Mouse (Mus musculus): ENCODE results near the gene Pcgf6. TPM values are rescaled to one million over a fixed set of nuclear protein-coding genes. Genes with fewer than 3 reads are reported as not detected.

The Pcgf6 gene
- 1 to 10 TPM; 4.6 to 4.8 TPM for total RNA-seq (2021)
- long read RNA-seq, experiment 1, transcript Pcgf6-201 (10 exons, 2,159 nt) = major isoform, 7 of 9 reads
- long read RNA-seq, experiment 1, partial matches to known transcripts = 0 of 9 reads
- long read RNA-seq, experiment 1, other reads (novel, unspliced or antisense) = 2 of 9 reads
- long read RNA-seq, experiment 2, transcript Pcgf6-201 (10 exons, 2,159 nt) = major isoform, 8 of 10 reads
- long read RNA-seq, experiment 2, partial matches to known transcripts = 0 of 10 reads
- long read RNA-seq, experiment 2, other reads (novel, unspliced or antisense) = 2 of 10 reads

DNA sequence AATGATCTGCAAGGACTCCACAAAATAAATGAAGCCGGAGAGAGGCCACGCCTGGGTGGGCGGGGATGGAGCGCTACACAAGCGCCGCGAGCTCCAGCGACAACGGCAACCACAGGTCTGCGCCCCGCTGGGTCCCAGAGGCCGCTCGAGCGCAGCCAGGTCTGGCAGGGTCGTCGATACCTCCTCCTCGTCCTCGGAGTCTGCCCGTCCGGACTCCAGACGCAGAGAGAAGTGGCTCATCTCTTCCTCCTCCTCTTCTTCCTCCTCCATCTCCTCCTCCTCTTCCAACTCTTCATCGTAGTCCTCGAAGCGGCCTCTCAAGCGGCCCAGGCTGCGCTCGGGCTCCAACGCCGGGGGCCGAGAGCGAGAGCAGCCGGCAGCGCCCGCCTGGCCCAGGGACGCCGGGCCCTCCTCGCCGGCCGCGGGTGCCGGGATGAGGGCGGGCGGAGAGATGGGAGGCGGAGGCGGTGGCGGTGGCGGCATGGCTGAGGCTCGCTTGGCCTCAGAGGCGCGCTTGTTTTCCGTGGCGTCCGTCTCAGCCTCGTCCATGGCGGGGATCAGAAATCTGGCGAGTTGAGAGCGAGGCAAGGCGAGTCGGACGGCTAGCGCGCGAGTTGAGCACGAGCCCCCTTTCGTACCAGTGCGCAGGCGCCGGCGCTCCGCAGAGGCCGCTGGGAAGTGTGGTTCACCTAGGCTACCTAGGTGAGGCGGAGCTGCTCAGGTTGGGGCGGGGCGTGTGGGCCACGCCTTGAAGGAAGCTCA, at the start of gene Pcgf6:
TSS of gene Pcgf6 (minus strand) at position 636 of the 762 bp plus-strand sequence.
- DNase-seq (ENCODE audit: low spot score) = peak; percentile 66

- DNase-seq (ENCODE audit: low spot score) = peak; percentile 96
Measured at GRCm38 (mm10) chr19:47090550-47091156, 39.9 kb upstream of the Pcgf6 start, which contains the start of the genes Usmg5 and Pdcd11. TSS of gene Usmg5 (minus strand) at chr19:47090647. TSS of gene Pdcd11 (plus strand) at chr19:47090768.

DNA sequence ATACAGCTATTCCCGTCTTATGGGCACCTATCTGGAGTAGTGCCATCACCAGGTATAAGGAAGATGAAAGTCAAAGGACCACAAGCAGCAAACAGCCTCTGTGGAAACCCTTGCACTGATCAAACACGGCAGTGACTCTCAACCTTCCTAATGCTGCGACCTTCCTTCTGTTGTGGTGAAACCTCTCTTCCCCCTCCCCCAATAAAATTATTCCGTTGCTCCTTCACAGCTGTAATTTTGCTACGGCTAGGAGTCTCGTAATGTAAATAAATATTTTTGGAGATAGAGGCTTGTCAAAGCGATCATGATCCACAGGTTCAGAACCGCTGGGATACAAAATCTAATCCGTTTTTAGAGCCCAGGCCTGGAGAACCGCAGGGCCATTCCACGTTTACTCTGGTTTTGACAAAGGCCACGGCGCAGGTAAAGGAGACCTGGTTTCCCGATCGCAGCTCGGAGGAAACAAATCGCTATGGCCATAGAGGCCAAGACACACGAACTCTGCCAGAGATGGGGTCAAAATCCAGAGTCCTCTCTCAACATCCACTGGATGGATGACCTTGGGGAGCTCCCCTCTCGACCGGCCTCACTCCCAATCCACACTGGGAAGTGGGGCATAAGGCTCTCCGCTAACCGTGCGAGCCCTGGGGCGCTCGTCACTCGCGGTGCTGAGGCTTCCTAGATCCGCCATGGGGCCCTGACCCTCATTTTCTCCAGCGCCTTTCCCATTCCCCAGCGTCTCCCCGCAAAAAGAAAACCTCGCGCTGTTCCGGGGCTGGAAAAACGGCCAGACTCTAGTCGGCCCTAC, 39.2 kb upstream of the Pcgf6 start:
- peak; percentile 32 for DNase-seq (ENCODE audit: low spot score)

DNA sequence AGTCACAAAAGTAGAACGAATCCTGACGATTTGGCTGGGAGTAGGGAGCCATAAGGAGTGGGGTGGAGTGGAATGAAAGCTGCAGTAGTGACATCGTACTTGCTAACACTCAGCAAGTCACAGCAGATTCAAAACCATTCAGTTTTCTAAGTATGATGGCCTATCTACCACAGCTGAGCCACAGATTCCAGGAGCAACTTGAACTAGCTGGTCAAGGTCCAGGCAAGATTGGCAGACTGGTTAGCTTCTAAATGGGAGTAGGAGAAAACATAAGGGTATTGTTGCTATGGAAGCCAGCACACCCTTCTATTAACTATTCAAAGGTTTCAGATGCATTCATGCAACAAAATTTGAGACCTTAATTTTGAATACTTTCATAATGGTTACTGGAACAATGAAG, 37.5 kb upstream of the Pcgf6 start:
- peak; percentile 28 for DNase-seq (ENCODE audit: low spot score)

DNA sequence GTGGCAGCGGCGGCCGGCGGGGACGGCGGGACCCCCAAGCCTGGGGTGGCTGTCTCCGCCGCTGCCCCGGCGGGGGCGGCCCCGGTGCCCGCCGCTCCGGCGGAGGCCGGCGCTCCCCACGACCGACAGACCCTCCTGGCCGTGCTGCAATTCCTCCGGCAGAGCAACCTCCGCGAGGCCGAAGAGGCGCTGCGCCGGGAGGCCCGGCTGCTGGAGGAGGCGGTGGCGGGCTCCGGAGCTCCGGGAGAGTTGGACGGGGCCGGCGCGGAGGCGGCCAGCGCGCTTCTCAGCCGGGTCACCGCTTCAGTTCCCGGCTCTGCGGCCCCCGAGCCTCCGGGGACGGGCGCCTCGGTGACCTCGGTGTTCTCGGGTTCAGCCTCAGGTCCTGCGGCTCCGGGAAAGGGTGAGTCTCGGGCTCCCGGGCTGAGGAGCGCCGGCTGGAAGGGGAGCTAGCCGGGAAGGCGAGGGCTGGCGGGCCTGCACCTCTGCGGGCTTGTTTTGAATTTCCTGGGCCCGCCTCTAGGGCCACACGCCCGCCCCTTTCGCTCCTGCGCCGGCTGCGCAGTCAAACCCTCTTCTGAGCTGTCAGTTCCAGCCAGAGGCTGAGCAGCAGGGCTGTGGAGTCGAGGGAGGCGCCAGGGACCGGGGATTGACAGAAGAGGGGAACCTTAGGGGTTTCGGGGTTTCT, 17.4 kb upstream of the Pcgf6 start:
- peak; percentile 84 for DNase-seq (ENCODE audit: low spot score)

DNA sequence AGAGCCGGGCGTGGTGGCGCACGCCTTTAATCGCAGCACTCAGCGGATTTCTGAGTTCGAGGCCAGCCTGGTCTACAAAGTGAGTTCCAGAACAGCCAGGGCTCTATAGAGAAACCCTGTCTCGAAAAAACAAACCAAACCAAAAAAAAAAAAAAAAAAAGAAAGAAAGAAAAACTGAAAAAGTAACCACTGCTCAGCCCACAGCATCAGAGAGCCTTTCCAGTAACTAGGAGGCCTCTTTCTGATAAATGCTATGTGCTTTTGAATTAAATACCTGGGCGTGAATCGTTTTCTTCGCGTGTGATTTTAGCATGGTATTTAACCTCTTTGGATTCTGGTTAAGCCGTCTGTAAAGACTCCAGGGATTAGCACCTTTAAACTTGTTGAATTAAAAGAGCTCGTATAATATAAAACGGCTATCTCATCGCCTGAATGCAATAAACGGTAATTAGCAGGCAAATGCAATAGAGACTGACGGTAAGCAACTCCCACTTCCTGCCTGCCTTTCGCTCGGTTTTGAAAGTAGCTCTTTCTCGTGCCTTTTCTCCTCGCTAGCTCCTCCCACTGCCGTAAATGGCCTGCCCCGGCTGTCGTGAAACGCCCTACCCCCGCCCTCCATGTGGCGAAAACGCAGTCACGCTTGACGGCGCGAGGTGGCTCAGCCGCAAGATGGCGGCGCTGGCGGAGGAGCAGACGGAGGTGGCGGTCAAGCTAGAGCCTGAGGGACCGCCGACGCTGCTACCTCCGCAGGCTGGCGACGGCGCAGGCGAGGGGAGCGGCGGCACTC, 16.6 kb upstream of the Pcgf6 start, which contains the start of gene Taf5:
TSS of gene Taf5 (plus strand) at position 651 of the 787 bp plus-strand sequence.
- peak; percentile 99 for DNase-seq (ENCODE audit: low spot score)

DNA sequence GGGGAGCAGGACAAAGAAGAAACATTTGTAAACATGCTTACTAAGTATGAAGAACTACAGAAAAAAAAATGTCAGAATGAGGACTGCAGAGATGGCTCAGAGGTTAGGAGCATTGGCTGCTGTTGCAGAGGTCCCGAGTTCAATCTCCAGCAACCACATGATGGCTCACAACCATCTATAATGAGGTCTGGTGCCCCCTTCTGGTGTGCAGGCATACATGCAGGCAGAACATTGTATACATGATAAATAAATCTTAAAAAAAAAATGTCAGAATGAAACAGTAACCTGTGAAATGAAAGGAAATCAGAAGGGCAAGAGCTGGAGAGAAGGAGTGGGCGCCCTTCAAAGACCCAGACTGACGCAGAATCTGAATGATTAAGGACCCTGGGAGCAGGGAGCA, 15.2 kb upstream of the Pcgf6 start:
- DNase-seq (ENCODE audit: low spot score) = no peak

DNA sequence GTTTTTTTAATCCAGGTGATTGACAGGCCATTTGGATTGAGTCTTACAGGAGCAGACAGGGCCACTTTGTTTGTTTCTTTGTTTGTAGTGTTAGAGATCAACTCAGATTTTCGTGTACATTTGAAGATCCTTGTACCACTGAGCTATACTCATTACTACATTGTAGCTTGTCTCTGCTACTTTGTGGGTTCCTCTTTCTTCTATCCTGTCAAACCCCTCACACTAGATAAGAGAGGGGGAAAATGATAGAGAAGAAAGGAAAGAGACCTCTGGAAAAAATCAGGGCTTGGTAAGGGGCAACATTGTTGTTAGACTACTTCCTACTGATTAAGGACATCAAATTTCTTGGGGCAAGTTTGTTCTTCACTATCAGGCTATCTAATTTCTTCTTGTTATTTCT, 7.0 kb upstream of the Pcgf6 start:
- no peak for DNase-seq (ENCODE audit: low spot score)

GRCm38 (mm10) chr19:47053471-47053870, 2.8 kb upstream of the Pcgf6 start:
- DNase-seq (ENCODE audit: low spot score) = no peak

- no peak for DNase-seq (ENCODE audit: low spot score)
Measured at GRCm38 (mm10) chr19:47052927-47053326, 2.2 kb upstream of the Pcgf6 start.

DNA sequence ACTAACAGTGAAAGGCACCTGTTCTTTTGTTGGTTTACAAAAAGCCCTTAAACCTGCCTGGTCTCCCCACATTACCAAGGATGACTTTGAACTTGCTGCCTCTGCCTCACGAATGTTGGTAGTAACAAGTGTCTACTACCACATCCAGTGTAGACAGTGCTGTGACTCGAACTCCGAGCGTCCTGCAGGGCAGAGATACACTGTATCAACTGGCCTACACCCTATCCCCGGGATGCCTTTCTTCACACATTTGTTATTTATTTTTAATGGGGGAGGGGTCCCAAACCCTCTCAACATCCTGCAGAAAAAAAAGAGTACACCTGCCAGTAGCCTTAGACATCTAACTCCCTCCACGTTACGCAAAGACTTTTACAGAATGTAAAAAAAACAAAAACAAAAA, 866 bp downstream of the Pcgf6 start:
- no peak for DNase-seq (ENCODE audit: low spot score)

GRCm38 (mm10) chr19:47049061-47049460, 1.6 kb downstream of the Pcgf6 start:
- DNase-seq (ENCODE audit: low spot score) = no peak

- no peak for DNase-seq (ENCODE audit: low spot score)
Measured at GRCm38 (mm10) chr19:47047236-47047833, 3.4 kb downstream of the Pcgf6 start.

DNA sequence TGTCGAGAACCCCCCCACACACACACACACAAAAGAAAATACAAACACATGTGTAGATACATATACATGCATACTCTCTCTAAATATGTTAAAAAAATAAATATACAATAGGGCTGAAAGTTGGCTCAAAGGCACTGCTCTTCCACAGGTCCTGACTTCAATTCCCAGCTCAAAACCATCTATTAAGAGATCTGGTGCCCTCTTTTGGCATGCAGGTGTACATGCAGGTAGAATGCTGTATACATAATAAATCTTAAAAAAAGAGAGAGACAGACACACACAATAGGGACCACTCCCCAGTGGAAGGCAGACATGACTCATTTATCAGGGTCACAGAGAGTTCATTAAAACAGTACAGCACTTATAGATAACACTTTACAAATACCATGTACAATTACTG, 4.4 kb downstream of the Pcgf6 start:
- no peak for DNase-seq (ENCODE audit: low spot score)

GRCm38 (mm10) chr19:47043608-47044007, 7.1 kb downstream of the Pcgf6 start:
- DNase-seq (ENCODE audit: low spot score) = no peak

GRCm38 (mm10) chr19:47040720-47041473, 9.8 kb downstream of the Pcgf6 start:
- peak; percentile 7 for DNase-seq (ENCODE audit: low spot score)

DNA sequence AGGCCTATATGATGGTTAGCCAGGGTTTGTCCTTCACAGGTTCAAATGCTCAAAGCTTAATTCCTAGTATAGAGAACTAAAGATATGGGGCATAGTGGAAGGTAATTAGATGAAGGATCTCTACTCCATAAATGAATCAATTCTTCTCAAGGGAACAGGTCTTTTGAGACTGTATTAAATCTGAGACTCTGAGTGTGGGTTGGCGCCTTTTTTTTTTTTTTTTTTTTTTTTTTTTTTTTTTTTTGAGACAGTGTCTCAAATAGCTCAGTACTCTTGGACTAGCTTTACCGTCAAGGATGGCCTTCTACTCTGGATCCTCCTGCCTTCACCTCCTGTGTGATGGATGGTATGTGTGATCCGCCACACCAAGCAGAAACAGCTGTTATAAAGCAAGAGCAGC, 14.1 kb downstream of the Pcgf6 start:
- DNase-seq (ENCODE audit: low spot score) = no peak

DNA sequence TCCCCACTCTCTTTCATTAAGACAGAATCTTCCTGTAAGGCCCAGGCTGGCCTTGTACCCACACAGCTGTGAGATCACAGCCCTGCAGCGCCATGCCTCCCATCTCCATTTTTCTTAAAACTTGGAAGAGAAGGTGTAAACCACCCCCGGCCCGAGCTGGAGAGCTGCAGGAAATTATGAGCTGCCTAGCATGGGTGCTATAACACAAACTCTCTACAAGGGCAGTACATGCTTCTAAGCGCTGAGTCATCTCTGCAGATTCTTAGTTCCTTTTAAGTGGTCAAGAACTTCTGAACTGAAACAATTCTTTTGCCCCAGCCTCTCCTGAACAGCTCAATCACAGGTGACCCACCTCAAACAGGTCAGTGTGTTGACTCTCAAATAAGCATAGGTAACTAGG, 15.8 kb downstream of the Pcgf6 start:
- no peak for DNase-seq (ENCODE audit: low spot score)

DNA sequence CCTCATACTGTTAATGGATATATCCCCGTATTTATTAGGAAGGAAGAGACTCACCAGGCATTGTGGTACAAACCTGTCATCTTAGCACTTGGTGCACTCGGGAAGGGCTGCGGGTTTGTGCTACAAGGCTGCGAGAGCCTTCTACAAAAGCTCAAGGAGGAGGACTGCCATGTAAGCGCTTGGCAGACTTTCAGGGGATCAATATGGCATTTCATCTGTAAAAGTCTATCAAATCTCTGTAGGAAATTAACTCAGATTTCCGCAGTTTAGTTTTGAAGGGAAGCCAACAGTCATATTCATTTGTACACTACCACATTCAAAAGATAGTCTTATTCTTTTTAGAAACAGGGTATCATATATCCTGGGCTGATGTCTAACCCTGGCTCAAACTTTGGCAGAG, 18.9 kb downstream of the Pcgf6 start:
- DNase-seq (ENCODE audit: low spot score) = no peak
